Mouse (Mus musculus): ENCODE measurements around the gene Wscd2. TPM values are rescaled to one million over a fixed set of nuclear protein-coding genes. Genes with fewer than 3 reads are reported as not detected.

The Wscd2 gene
- total and polyA plus RNA-seq, 3 experiments = not detected

- TF ChIP-seq ZKSCAN1 (IDR thresholded peaks at IDR 0.05; ENCODE audit: low read depth, low read length) = no peak
- no peak for TF ChIP-seq SIN3A (IDR thresholded peaks at IDR 0.05; ENCODE audit: low read length)
- TF ChIP-seq KAT2A (conservative IDR thresholded peaks at IDR 0.05; ENCODE audit: low read depth, low read length) = no peak
- no peak for TF ChIP-seq MAX (IDR thresholded peaks at IDR 0.05; ENCODE audit: low read length)
- TF ChIP-seq TAL1 (IDR thresholded peaks at IDR 0.05; ENCODE audit: low read length) = no peak
- TF ChIP-seq USF1 (IDR thresholded peaks at IDR 0.05; ENCODE audit: low read depth, low read length) = no peak
- no peak for TF ChIP-seq RCOR1 (IDR thresholded peaks at IDR 0.05; ENCODE audit: low read depth, low read length)
- TF ChIP-seq POLR2AphosphoS5 (IDR thresholded peaks at IDR 0.05; ENCODE audit: borderline replicate concordance, low read depth, low read length) = no peak
- no peak for TF ChIP-seq UBTF (IDR thresholded peaks at IDR 0.05; ENCODE audit: borderline replicate concordance, insufficient read depth, low read depth, low read length)
- TF ChIP-seq TCF12 (IDR thresholded peaks at IDR 0.05; ENCODE audit: low read depth, low read length) = no peak
- no peak for TF ChIP-seq MYB (IDR thresholded peaks at IDR 0.05; ENCODE audit: low read depth, low read length)
- TF ChIP-seq ZNF384 (IDR thresholded peaks at IDR 0.05; ENCODE audit: low read depth, low read length) = no peak
- no peak for TF ChIP-seq ZMIZ1 (IDR thresholded peaks at IDR 0.05; ENCODE audit: low read depth, low read length)
- TF ChIP-seq GATA1 (IDR thresholded peaks at IDR 0.05; ENCODE audit: low read depth, low read length) = no peak
- no peak overlapping the region for H3K9ac ChIP-seq (ENCODE audit: control insufficient read depth, low read depth, low read length, poor library complexity, severe bottlenecking)
- no peaks in the 10 kb centered on the region for H3K79me2 ChIP-seq (ENCODE audit: control insufficient read depth, insufficient read depth, low read length, poor library complexity)
- H3K4me3 ChIP-seq (ENCODE audit: control insufficient read depth in 1 of 2, insufficient read depth in 1 of 2, low read depth in 2 of 2, low read length in 2 of 2) = no peak overlapping the region
- DNase-seq (ENCODE audit: low read depth, low spot score) = no peak
- no peaks in the 10 kb centered on the region for H3K9me3 ChIP-seq (replicated peaks; ENCODE audit: insufficient read depth, low read length)
- H3K27me3 ChIP-seq (ENCODE audit: control insufficient read depth in 1 of 2, insufficient read depth in 2 of 2, low read length in 2 of 2) = no peaks in the 10 kb centered on the region
- H3K4me1 ChIP-seq (ENCODE audit: control insufficient read depth in 1 of 2, insufficient read depth in 2 of 2, low read length in 2 of 2) = no peaks in the 10 kb centered on the region
- no peak overlapping the region for H3K27ac ChIP-seq (ENCODE audit: control insufficient read depth, low read depth, low read length)
- H3K36me3 ChIP-seq (ENCODE audit: control insufficient read depth in 1 of 2, insufficient read depth in 2 of 2, low read length in 2 of 2) = no peaks in the 10 kb centered on the region
These were observed 130.1 kb downstream of the Wscd2 start for GRCm38 (mm10) chr5:113620130-113620716.

DNA sequence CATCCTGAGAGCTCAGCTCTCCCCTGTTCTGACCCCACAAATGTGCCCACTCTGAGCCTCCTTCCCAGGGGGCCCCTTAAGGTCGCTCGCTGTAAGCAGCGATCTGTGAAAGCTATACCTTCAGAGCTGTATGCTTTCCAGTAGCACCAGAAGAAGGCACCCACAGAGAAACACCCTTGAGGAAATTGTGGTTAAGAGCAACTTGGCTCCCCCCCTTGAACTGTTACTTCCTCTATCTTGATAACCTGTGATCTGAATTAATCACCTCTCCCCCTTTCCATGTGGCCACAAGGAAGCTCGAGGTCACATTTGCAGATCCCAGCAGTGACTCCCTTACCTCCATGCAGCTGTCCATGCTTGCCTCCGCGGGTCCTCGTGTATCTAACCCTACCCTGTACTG, 130.9 kb downstream of the Wscd2 start:
- no peak overlapping the region for H3K9ac ChIP-seq (ENCODE audit: control insufficient read depth, low read depth, low read length, poor library complexity, severe bottlenecking)
- DNase-seq (ENCODE audit: low read depth, low spot score) = no peak
- no peaks in the 10 kb centered on the region for H3K27me3 ChIP-seq (ENCODE audit: control insufficient read depth in 1 of 2, insufficient read depth in 2 of 2, low read length in 2 of 2)
- H3K4me3 ChIP-seq (ENCODE audit: control insufficient read depth in 1 of 2, insufficient read depth in 1 of 2, low read depth in 2 of 2, low read length in 2 of 2) = no peak overlapping the region
- no peak for TF ChIP-seq ZNF384 (IDR thresholded peaks at IDR 0.05; ENCODE audit: low read depth, low read length)
- TF ChIP-seq TCF12 (IDR thresholded peaks at IDR 0.05; ENCODE audit: low read depth, low read length) = no peak
- no peak for TF ChIP-seq ELF1 (IDR thresholded peaks at IDR 0.05; ENCODE audit: low read depth, low read length)
- no peak for TF ChIP-seq UBTF (IDR thresholded peaks at IDR 0.05; ENCODE audit: borderline replicate concordance, insufficient read depth, low read depth, low read length)
- TF ChIP-seq USF1 (IDR thresholded peaks at IDR 0.05; ENCODE audit: low read depth, low read length) = no peak
- no peak for TF ChIP-seq RCOR1 (IDR thresholded peaks at IDR 0.05; ENCODE audit: low read depth, low read length)
- no peak for TF ChIP-seq ETS1 (IDR thresholded peaks at IDR 0.05; ENCODE audit: low read depth, low read length)
- TF ChIP-seq KAT2A (conservative IDR thresholded peaks at IDR 0.05; ENCODE audit: low read depth, low read length) = no peak
- no peak for TF ChIP-seq CHD1 (IDR thresholded peaks at IDR 0.05; ENCODE audit: low read depth, low read length)
- TF ChIP-seq MAX (IDR thresholded peaks at IDR 0.05; ENCODE audit: low read length) = no peak
- no peak for TF ChIP-seq POLR2AphosphoS5 (IDR thresholded peaks at IDR 0.05; ENCODE audit: borderline replicate concordance, low read depth, low read length)
- no peak for TF ChIP-seq SIN3A (IDR thresholded peaks at IDR 0.05; ENCODE audit: low read length)
- no peak for TF ChIP-seq TAL1 (IDR thresholded peaks at IDR 0.05; ENCODE audit: low read length)
- TF ChIP-seq MAZ (IDR thresholded peaks at IDR 0.05; ENCODE audit: low read depth, low read length) = no peak
- no peak for TF ChIP-seq GABPA (IDR thresholded peaks at IDR 0.05; ENCODE audit: low read depth, low read length)
- TF ChIP-seq MYC (IDR thresholded peaks at IDR 0.05; ENCODE audit: low read depth, low read length) = no peak
- no peak for TF ChIP-seq CHD2 (IDR thresholded peaks at IDR 0.05; ENCODE audit: low read length)
- no peak for TF ChIP-seq GATA1 (IDR thresholded peaks at IDR 0.05; ENCODE audit: low read depth, low read length)
- TF ChIP-seq POLR2AphosphoS2 (IDR thresholded peaks at IDR 0.05; ENCODE audit: low read length) = no peak
- no peak for TF ChIP-seq ZC3H11A (IDR thresholded peaks at IDR 0.05; ENCODE audit: low read depth, low read length)
- H3K27ac ChIP-seq (ENCODE audit: control insufficient read depth, low read depth, low read length) = no peak overlapping the region
- H3K9me3 ChIP-seq (replicated peaks; ENCODE audit: insufficient read depth, low read length) = no peaks in the 10 kb centered on the region
- no peaks in the 10 kb centered on the region for H3K36me3 ChIP-seq (ENCODE audit: control insufficient read depth in 1 of 2, insufficient read depth in 2 of 2, low read length in 2 of 2)
- no peaks in the 10 kb centered on the region for H3K79me2 ChIP-seq (ENCODE audit: control insufficient read depth, insufficient read depth, low read length, poor library complexity)
- no peaks in the 10 kb centered on the region for H3K4me1 ChIP-seq (ENCODE audit: control insufficient read depth in 1 of 2, insufficient read depth in 2 of 2, low read length in 2 of 2)
